8 mouse cellular contexts compared by ENCODE assay signal in genomic region chr13:31618001-31618400, GRCm38 (mm10). TPM values are rescaled to one million over a fixed set of nuclear protein-coding genes. Genes with fewer than 3 reads are reported as not detected.
DNase-seq lines count a peak whose midpoint lies in the region; ATAC-seq lines count a peak whose summit lies in the region.

No protein-coding gene starts in this region.

- no peak overlapping the region for H3K27ac ChIP-seq in lung, embryonic 16.5 days (ENCODE audit: low read length)
- H3K27ac ChIP-seq in forebrain, embryonic 14.5 days (ENCODE audit: low read depth, low read length) = no peak overlapping the region
- no peak overlapping the region for H3K27ac ChIP-seq in limb, embryonic 15.5 days
- no peak overlapping the region for H3K27ac ChIP-seq in stomach, embryonic 14.5 days (ENCODE audit: low read length)

- peak; percentile 1; the same call in 1 of the 2 replicates for ATAC-seq in lung, embryonic 16.5 days (ENCODE audit: low read depth)
- peak; percentile 18; the same call in 1 of the 2 replicates for ATAC-seq in forebrain, embryonic 14.5 days
- ATAC-seq in limb, embryonic 15.5 days (ENCODE audit: insufficient number of reproducible peaks, low FRiP score, low TSS enrichment, low read depth) = no peak
- no peak for ATAC-seq in stomach, embryonic 14.5 days (ENCODE audit: insufficient number of reproducible peaks, insufficient read depth, low FRiP score, low read depth)
- no peak for ATAC-seq in CD4-positive, CD25-positive, alpha-beta regulatory T cell, adult 4 months

- H3K9ac ChIP-seq in lung, embryonic 16.5 days (ENCODE audit: low read length) = peak overlapping the region; percentile 42
- no peak overlapping the region for H3K9ac ChIP-seq in forebrain, embryonic 14.5 days (ENCODE audit: low read length)
- no peak overlapping the region for H3K9ac ChIP-seq in limb, embryonic 15.5 days
- no peak overlapping the region for H3K9ac ChIP-seq in stomach, embryonic 14.5 days (replicated peaks; ENCODE audit: low read depth, low read length)

- DNase-seq in lung, postnatal 14 days = no peak
- no peak for DNase-seq in forebrain, embryonic 14.5 days (ENCODE audit: low spot score)
- no peak for DNase-seq in urinary bladder, postnatal 4 days (ENCODE audit: low spot score in 2 of 2)
- DNase-seq in ovary, postnatal 10 days (ENCODE audit: low spot score) = no peak

- H3K27me3 ChIP-seq in lung, embryonic 16.5 days (ENCODE audit: control insufficient read depth, insufficient read depth, low read depth, low read length) = peaks cover 82% of the 10 kb centered on the region
- peaks cover 90% of the 10 kb centered on the region for H3K27me3 ChIP-seq in forebrain, embryonic 14.5 days (replicated peaks; ENCODE audit: control insufficient read depth, insufficient read depth, low read length)
- H3K27me3 ChIP-seq in limb, embryonic 15.5 days = peaks cover 97% of the 10 kb centered on the region
- H3K27me3 ChIP-seq in stomach, embryonic 14.5 days (ENCODE audit: control insufficient read depth, insufficient read depth, low read length) = peaks cover 47% of the 10 kb centered on the region

- H3K36me3 ChIP-seq in lung, embryonic 16.5 days (ENCODE audit: control insufficient read depth, insufficient read depth, low read length) = no peaks in the 10 kb centered on the region
- H3K36me3 ChIP-seq in forebrain, embryonic 14.5 days (ENCODE audit: control insufficient read depth, insufficient read depth, low read length) = no peaks in the 10 kb centered on the region
- H3K36me3 ChIP-seq in limb, embryonic 15.5 days = no peaks in the 10 kb centered on the region
- H3K36me3 ChIP-seq in stomach, embryonic 14.5 days (ENCODE audit: control insufficient read depth, insufficient read depth, low read length) = no peaks in the 10 kb centered on the region

- 0% methylated on average over 12 of the region's 12 CpGs for WGBS in lung, embryonic 16.5 days
- under 1% methylated on average over 12 of the region's 12 CpGs for WGBS in forebrain, embryonic 14.5 days
- under 1% methylated on average over 12 of the region's 12 CpGs for WGBS in limb, embryonic 15.5 days
- WGBS in stomach, embryonic 14.5 days = 1% methylated on average over 12 of the region's 12 CpGs

- H3K9me3 ChIP-seq in lung, embryonic 16.5 days (ENCODE audit: control insufficient read depth, low read length) = no peaks in the 10 kb centered on the region
- no peaks in the 10 kb centered on the region for H3K9me3 ChIP-seq in forebrain, embryonic 14.5 days (replicated peaks; ENCODE audit: control insufficient read depth, low read length)
- H3K9me3 ChIP-seq in limb, embryonic 15.5 days = no peaks in the 10 kb centered on the region
- H3K9me3 ChIP-seq in stomach, embryonic 14.5 days (ENCODE audit: control insufficient read depth, low read depth, low read length) = no peaks in the 10 kb centered on the region

- H3K4me3 ChIP-seq in lung, embryonic 16.5 days (ENCODE audit: low read length) = peak overlapping the region; percentile 48
- peak overlapping the region; percentile 26 for H3K4me3 ChIP-seq in forebrain, embryonic 14.5 days (ENCODE audit: low read depth, low read length)
- H3K4me3 ChIP-seq in limb, embryonic 15.5 days = peak overlapping the region; percentile 34
- H3K4me3 ChIP-seq in stomach, embryonic 14.5 days (ENCODE audit: low read depth, low read length) = peak overlapping the region; percentile 33

- H3K4me1 ChIP-seq in lung, embryonic 16.5 days (replicated peaks; ENCODE audit: control insufficient read depth, insufficient read depth, low read length) = peaks cover 7% of the 10 kb centered on the region; the same call in 1 of the 2 replicates
- H3K4me1 ChIP-seq in forebrain, embryonic 14.5 days (ENCODE audit: control insufficient read depth, insufficient read depth, low read length) = no peaks in the 10 kb centered on the region; the same call in 1 of the 2 replicates
- H3K4me1 ChIP-seq in limb, embryonic 15.5 days = peaks cover 35% of the 10 kb centered on the region
- peaks cover 24% of the 10 kb centered on the region for H3K4me1 ChIP-seq in stomach, embryonic 14.5 days (ENCODE audit: control insufficient read depth, insufficient read depth, low read length)

- peak overlapping the region; percentile 70 for H3K4me2 ChIP-seq in lung, embryonic 16.5 days (ENCODE audit: low read depth, low read length)
- H3K4me2 ChIP-seq in forebrain, embryonic 14.5 days (ENCODE audit: low read length) = peak overlapping the region; percentile 55
- peak overlapping the region; percentile 60 for H3K4me2 ChIP-seq in limb, embryonic 15.5 days
- H3K4me2 ChIP-seq in stomach, embryonic 14.5 days (replicated peaks; ENCODE audit: low read depth, low read length) = peak overlapping the region; percentile 75

RNA-seq across cellular contexts. Expression of gene Foxf2, which starts 7.6 kb away (rescaled TPM):
- 19.4 and 22.9 TPM in 2 replicates for polyA plus RNA-seq in lung, embryonic 16.5 days (2015; fragmentation: Nextera tagmentation; extraction: Ambion mirVana)
- polyA plus RNA-seq in forebrain, embryonic 14.5 days (2014; fragmentation: Nextera tagmentation; extraction: Ambion mirVana) = 2.2 and 2.4 TPM in 2 replicates
- polyA plus RNA-seq in limb, embryonic 15.5 days (2015; fragmentation: Nextera tagmentation; extraction: Ambion mirVana) = 5.0 and 5.5 TPM in 2 replicates
- polyA plus RNA-seq in stomach, embryonic 14.5 days (2014; fragmentation: Nextera tagmentation; extraction: Ambion mirVana) = 21.3 and 21.9 TPM in 2 replicates
- not detected for polyA plus RNA-seq in CD4-positive, CD25-positive, alpha-beta regulatory T cell, adult 4 months (2017; shearing (Covaris generic))

RNA-seq across cellular contexts. Expression of gene A530084C06Rik, which starts 58.9 kb away (rescaled TPM):
- polyA plus RNA-seq in lung, embryonic 16.5 days (2015; fragmentation: Nextera tagmentation; extraction: Ambion mirVana) = not detected in 2 replicates
- polyA plus RNA-seq in forebrain, embryonic 14.5 days (2014; fragmentation: Nextera tagmentation; extraction: Ambion mirVana) = not detected in 2 replicates
- not detected in 2 replicates for polyA plus RNA-seq in limb, embryonic 15.5 days (2015; fragmentation: Nextera tagmentation; extraction: Ambion mirVana)
- not detected in 2 replicates for polyA plus RNA-seq in stomach, embryonic 14.5 days (2014; fragmentation: Nextera tagmentation; extraction: Ambion mirVana)
- not detected for polyA plus RNA-seq in CD4-positive, CD25-positive, alpha-beta regulatory T cell, adult 4 months (2017; shearing (Covaris generic))

Comparison
In these comparisons a context has a peak if more than half of its experiments do, and no peak if none do; other contexts are left out.
1. ATAC-seq: peak in lung, embryonic 16.5 days (single experiment) and forebrain, embryonic 14.5 days (single experiment); none in limb, embryonic 15.5 days (single experiment), stomach, embryonic 14.5 days (single experiment) and CD4-positive, CD25-positive, alpha-beta regulatory T cell, adult 4 months (single experiment).
2. Peak in every context shown above with its lines, with median percentiles within 50 percentile points of each other: H3K4me2 ChIP-seq and H3K4me3 ChIP-seq.